Mouse (Mus musculus) embryonic fibroblast, embryonic 13.5 days (primary cell): Measurements from ENCODE around the gene Cdh13.

Experiments
- CTCF ChIP-seq: IDR thresholded peaks from 2 replicates; pipeline ENCODE4 v1.5.1; 2011; ENCODE audit warnings: mild to moderate bottlenecking, control low read depth, low read length, moderate library complexity, borderline replicate concordance; ENCODE audit not compliant: insufficient read depth
- POLR2A ChIP-seq: IDR thresholded peaks from 2 replicates; pipeline ENCODE4 v1.6.1; 2011; ENCODE audit warnings: low read depth, mild to moderate bottlenecking, control low read depth, low read length, moderate library complexity

GRCm38 (mm10) chr8:118320566-118320965, 37.0 kb downstream of the Cdh13 start:
- TF ChIP-seq CTCF: no peak
- TF ChIP-seq POLR2A: no peak
